Mouse (Mus musculus): ENCODE data around the gene Cd209e. TPM values are rescaled to one million over a fixed set of nuclear protein-coding genes. Genes with fewer than 3 reads are reported as not detected.
"Not testable (repeated sequence)": the region's sequence is repeated elsewhere in the genome, so short reads cannot be mapped to it uniquely, and the experiment has no call there.

Gene Cd209e
- not detected in 2 replicates for polyA plus RNA-seq (2016; fragmentation: Nextera tagmentation; extraction: Ambion mirVana)

DNA sequence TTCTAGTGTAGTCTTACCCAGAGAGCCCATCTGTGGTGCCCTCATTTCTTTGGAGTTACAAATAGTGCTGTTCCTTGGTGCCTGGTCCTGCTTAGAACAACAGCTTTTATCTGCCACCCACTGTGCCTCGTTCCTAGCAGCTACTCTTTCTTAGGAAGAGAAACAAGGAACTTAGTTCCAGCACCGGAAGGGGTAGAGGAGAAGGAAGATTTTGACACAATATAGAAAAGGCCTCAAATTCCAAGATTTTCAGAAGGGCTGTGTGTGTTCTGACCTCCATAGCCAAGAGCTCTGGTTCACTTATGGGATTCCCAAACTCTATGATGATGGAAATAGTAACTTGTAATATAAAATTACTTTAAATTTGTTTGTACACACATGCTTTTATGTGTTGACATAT lies at the start of gene Cd209e:
Gene Cd209e, minus strand, starts transcription at position 101 of the 400 bp plus-strand sequence.
- H3K27ac ChIP-seq = no peak within 1 kb of the TSS
- H3K36me3 ChIP-seq = no peaks in the 10 kb centered on the region
- H3K4me3 ChIP-seq = no peak within 1 kb of the TSS
- H3K9me3 ChIP-seq (replicated peaks) = no peaks in the 10 kb centered on the region
- no peak within 1 kb of the TSS for H3K4me2 ChIP-seq
- no peak within 1 kb of the TSS for H3K9ac ChIP-seq
- H3K4me1 ChIP-seq = no peaks in the 10 kb centered on the region
- H3K27me3 ChIP-seq (replicated peaks) = no peaks in the 10 kb centered on the region
- 51% methylated on average over 2 of the region's 2 CpGs for WGBS (ENCODE audit: insufficient replicate concordance)
- no peak for ATAC-seq

DNA sequence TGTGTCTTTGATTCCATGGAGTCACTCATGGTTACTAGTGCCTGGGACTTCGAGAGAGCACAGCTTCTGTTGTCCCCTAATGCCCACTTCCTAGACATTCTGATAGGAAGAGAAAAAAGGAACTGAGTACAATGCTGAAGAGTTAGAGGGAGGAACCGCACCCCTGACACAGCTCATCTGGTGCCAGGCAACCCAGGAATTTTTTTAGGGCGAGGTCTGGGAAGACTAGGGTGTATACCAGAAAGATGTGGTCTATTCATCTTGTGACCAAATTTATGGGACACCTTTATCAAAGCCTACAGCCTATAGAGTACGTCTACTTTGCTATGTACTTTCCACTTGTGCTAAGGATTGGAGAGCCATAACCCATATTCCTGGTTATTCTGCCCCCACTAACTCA lies 24.3 kb upstream of the Cd209e start, which contains the start of gene Cd209d:
Gene Cd209d, minus strand, starts transcription at position 101 of the 400 bp plus-strand sequence.
- 54% methylated on average over 4 of the region's 4 CpGs for WGBS (ENCODE audit: insufficient replicate concordance)
- H3K36me3 ChIP-seq = no peaks in the 10 kb centered on the region
- H3K4me2 ChIP-seq = no peak within 1 kb of the TSS
- no peaks in the 10 kb centered on the region for H3K4me1 ChIP-seq
- no peak within 1 kb of the TSS for H3K4me3 ChIP-seq
- H3K27ac ChIP-seq = no peak within 1 kb of the TSS
- no peaks in the 10 kb centered on the region for H3K9me3 ChIP-seq (replicated peaks)
- no peak for ATAC-seq
- no peaks in the 10 kb centered on the region for H3K27me3 ChIP-seq (replicated peaks)
- H3K9ac ChIP-seq = no peak within 1 kb of the TSS

DNA sequence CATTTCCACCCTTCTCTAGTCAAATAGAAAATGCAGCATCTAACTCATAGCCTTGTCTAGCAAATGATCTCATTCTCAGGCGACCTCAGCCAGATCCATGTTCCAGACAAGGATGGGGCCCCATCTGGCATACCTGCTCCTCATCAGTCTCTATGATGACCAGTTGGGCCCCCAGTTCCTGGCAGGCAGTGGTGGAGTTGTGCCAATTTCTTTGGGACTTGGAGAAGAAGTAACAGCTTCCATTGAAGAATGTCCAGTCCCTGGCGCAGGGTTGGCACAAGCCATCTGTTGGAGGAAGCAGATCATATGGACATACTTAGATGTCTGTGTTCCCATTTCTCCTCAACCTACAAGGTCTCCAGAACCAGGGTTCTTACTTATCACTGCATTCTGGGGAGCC lies 22.0 kb upstream of the Cd209e start:
- H3K4me3 ChIP-seq = no peak overlapping the region
- no peaks in the 10 kb centered on the region for H3K36me3 ChIP-seq
- no peak overlapping the region for H3K27ac ChIP-seq
- H3K4me2 ChIP-seq = no peak overlapping the region
- ATAC-seq = no peak
- H3K4me1 ChIP-seq = no peaks in the 10 kb centered on the region
- no peak overlapping the region for H3K9ac ChIP-seq
- no peaks in the 10 kb centered on the region for H3K27me3 ChIP-seq (replicated peaks)
- H3K9me3 ChIP-seq (replicated peaks) = no peaks in the 10 kb centered on the region
- 55% methylated on average over 2 of the region's 2 CpGs for WGBS (ENCODE audit: insufficient replicate concordance)

DNA sequence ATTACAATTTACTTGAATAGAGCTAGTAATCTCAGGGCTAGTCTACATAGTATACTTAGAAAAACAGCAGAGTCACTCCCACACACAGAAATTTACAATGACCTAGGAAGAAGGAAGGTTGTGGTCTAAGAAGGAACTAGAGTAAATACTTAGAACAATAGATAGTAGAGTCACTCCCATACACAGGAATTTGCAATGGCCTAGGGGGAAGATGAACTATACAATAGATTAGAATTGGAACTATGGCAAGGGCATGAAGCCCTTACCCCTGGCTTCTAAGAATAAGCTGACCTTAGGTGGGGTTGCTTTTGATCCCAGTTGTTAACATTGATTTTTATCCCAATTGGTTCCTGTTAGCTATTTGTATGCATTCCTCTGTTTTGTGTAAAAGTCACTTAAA lies 8.6 kb upstream of the Cd209e start:
- not testable (repeated sequence) for H3K9me3 ChIP-seq (replicated peaks); H3K9ac ChIP-seq; H3K4me1 ChIP-seq; H3K4me2 ChIP-seq; H3K27me3 ChIP-seq (replicated peaks); ATAC-seq; H3K27ac ChIP-seq; H3K4me3 ChIP-seq; H3K36me3 ChIP-seq

DNA sequence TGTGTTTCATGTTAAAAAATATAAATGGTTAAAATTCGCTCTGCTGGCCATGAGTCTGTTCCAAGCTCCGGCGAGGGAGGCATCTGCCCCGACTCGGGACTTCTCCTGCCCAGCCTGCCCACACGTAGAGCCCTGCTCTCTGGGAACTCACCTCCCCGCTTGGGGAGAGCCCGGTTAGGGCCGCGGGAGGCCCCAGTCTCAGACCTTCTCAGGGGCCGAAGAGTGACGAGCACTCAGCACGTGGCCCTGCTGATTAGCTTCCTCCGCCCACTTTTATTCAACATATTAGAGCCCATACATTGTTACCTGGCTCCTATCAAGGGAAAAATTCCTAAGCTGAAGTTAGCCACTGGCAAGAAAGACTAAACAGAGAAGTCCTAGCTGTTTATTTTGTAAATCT lies 51.0 kb downstream of the Cd209e start:
- no peak overlapping the region for H3K4me3 ChIP-seq
- no peak overlapping the region for H3K9ac ChIP-seq
- H3K4me2 ChIP-seq = no peak overlapping the region
- WGBS (ENCODE audit: insufficient replicate concordance) = 71% methylated on average over 14 of the region's 14 CpGs
- no peaks in the 10 kb centered on the region for H3K36me3 ChIP-seq
- ATAC-seq = no peak
- H3K27me3 ChIP-seq (replicated peaks) = no peaks in the 10 kb centered on the region
- H3K4me1 ChIP-seq = no peaks in the 10 kb centered on the region
- no peak overlapping the region for H3K27ac ChIP-seq
- peaks cover 15% of the 10 kb centered on the region for H3K9me3 ChIP-seq (replicated peaks)

Other genes with a start within 250 kb of the Cd209e start
- gene Xab2, start 233.0 kb downstream of the Cd209e start, polyA plus RNA-seq (2016; fragmentation: Nextera tagmentation; extraction: Ambion mirVana) = 42.8 and 43.2 TPM in 2 replicates
- gene Pet100, start 232.8 kb downstream of the Cd209e start, polyA plus RNA-seq (2016; fragmentation: Nextera tagmentation; extraction: Ambion mirVana) = 97.5 and 101 TPM in 2 replicates
- 0.11 TPM in 1 of 2 replicates, not detected in the other for gene Pcp2, start 228.8 kb downstream of the Cd209e start, polyA plus RNA-seq (2016; fragmentation: Nextera tagmentation; extraction: Ambion mirVana)
- 71.7 and 76.5 TPM in 2 replicates for gene Stxbp2, start 223.4 kb downstream of the Cd209e start, polyA plus RNA-seq (2016; fragmentation: Nextera tagmentation; extraction: Ambion mirVana)
- 0.14 and 0.20 TPM in 2 replicates for gene Retn, start 198.5 kb downstream of the Cd209e start, polyA plus RNA-seq (2016; fragmentation: Nextera tagmentation; extraction: Ambion mirVana)
- gene Mcemp1, start 188.6 kb downstream of the Cd209e start, polyA plus RNA-seq (2016; fragmentation: Nextera tagmentation; extraction: Ambion mirVana) = 0.91 and 0.97 TPM in 2 replicates
- 2.8 and 3.2 TPM in 2 replicates for gene Fcor, start 181.9 kb downstream of the Cd209e start, polyA plus RNA-seq (2016; fragmentation: Nextera tagmentation; extraction: Ambion mirVana)
- 22.1 and 22.8 TPM in 2 replicates for gene Trappc5, start 178.0 kb downstream of the Cd209e start, polyA plus RNA-seq (2016; fragmentation: Nextera tagmentation; extraction: Ambion mirVana)
- gene Fcer2a, start 160.1 kb downstream of the Cd209e start, polyA plus RNA-seq (2016; fragmentation: Nextera tagmentation; extraction: Ambion mirVana) = 0.07 TPM in 1 of 2 replicates, not detected in the other
- 1.4 and 1.8 TPM in 2 replicates for gene Clec4g, start 133.7 kb downstream of the Cd209e start, polyA plus RNA-seq (2016; fragmentation: Nextera tagmentation; extraction: Ambion mirVana)
- gene Cd209a, start 105.3 kb downstream of the Cd209e start, polyA plus RNA-seq (2016; fragmentation: Nextera tagmentation; extraction: Ambion mirVana) = 0.14 and 0.24 TPM in 2 replicates
- gene Cd209d, start 24.2 kb upstream of the Cd209e start, polyA plus RNA-seq (2016; fragmentation: Nextera tagmentation; extraction: Ambion mirVana) = not detected in 2 replicates
- not detected in 2 replicates for gene Cd209b, start 72.5 kb upstream of the Cd209e start, polyA plus RNA-seq (2016; fragmentation: Nextera tagmentation; extraction: Ambion mirVana)
- 0.19 and 0.29 TPM in 2 replicates for gene Cd209c, start 100.4 kb upstream of the Cd209e start, polyA plus RNA-seq (2016; fragmentation: Nextera tagmentation; extraction: Ambion mirVana)

Measured in liver, embryonic 12.5 days (tissue).